Mouse (Mus musculus) bone marrow, adult 2 months (tissue): ENCODE data around the gene Usp4. TPM values are rescaled to one million over a fixed set of nuclear protein-coding genes. Genes with fewer than 3 reads are reported as not detected.

ENCODE experiments used
- H3K27ac ChIP-seq: fragments of 200-500 bp; 2 replicates; pipeline ENCODE4 v1.5.1; 2012; ENCODE audit warnings: low read depth, mild to moderate bottlenecking, control low read depth, inconsistent platforms, low read length; ENCODE audit not compliant: control insufficient read depth, poor library complexity, insufficient read depth
- H3K4me1 ChIP-seq: fragments of 200-500 bp; 2 replicates; pipeline ENCODE4 v1.6.1; 2011; ENCODE audit warnings: low read length; ENCODE audit not compliant: control insufficient read depth, insufficient read depth
- H3K4me3 ChIP-seq: fragments of 200-500 bp; replicated peaks from 2 replicates; pipeline ENCODE3; 2011; ENCODE audit warnings: mild to moderate bottlenecking, low read depth, low read length, control low read depth; ENCODE audit not compliant: control insufficient read depth
- CTCF ChIP-seq: fragments of 200-500 bp; IDR thresholded peaks from 2 replicates; pipeline ENCODE4 v1.5.1; 2011; ENCODE audit warnings: low read length, control low read depth; ENCODE audit not compliant: control insufficient read depth, insufficient read depth
- POLR2A ChIP-seq: fragments of 200-500 bp; IDR thresholded peaks from 2 replicates; pipeline ENCODE4 v1.6.1; 2011; ENCODE audit warnings: low read depth, mild to moderate bottlenecking, control low read depth, low read length, borderline replicate concordance; ENCODE audit not compliant: control insufficient read depth
- WGBS: fragments of 180-500 bp; shearing (Covaris S2); methylation state at CpG from one replicate; pipeline ENCODE4 v1.1.7; 2018; 5-methylcytosine and 5-hydroxymethylcytosine counted together
- polyA plus RNA-seq: library from polyadenylated mRNA; stranded (reverse); fragments of >200 nt; gene quantifications from 2 replicates; pipeline ENCODE4 v1.2.4, GENCODE M21; 2011; ENCODE audit warnings: low replicate concordance; ENCODE audit not compliant: missing spikeins, insufficient read depth, insufficient read length

Gene Usp4
- polyA plus RNA-seq, 1 experiment, result 256 TPM

GRCm38 (mm10) chr9:108403081-108403480 lies 55.4 kb downstream of the Usp4 start:
- Histone ChIP-seq H3K4me1 (no peaks in the 10 kb centered on the region; the same call in 1 of the 2 replicates), H3K27ac (no peak overlapping the region), H3K4me3 (no peak overlapping the region)
- WGBS, result 75% methylated on average over 4 of the region's 4 CpGs
- TF ChIP-seq POLR2A, result no peak
- no peak for TF ChIP-seq CTCF

GRCm38 (mm10) chr9:108404451-108404850 lies 56.8 kb downstream of the Usp4 start:
- WGBS, result 51% methylated on average over 8 of the region's 8 CpGs
- Histone ChIP-seq H3K4me3 (no peak overlapping the region), H3K4me1 (no peaks in the 10 kb centered on the region; the same call in 1 of the 2 replicates), H3K27ac (no peak overlapping the region)
- TF ChIP-seq POLR2A, result no peak
- TF ChIP-seq CTCF, result no peak

GRCm38 (mm10) chr9:108409535-108409934 lies 61.9 kb downstream of the Usp4 start:
- WGBS, result 85% methylated on average over 4 of the region's 4 CpGs
- Histone ChIP-seq H3K4me1 (no peaks in the 10 kb centered on the region), H3K27ac (no peak overlapping the region), H3K4me3 (no peak overlapping the region)
- TF ChIP-seq POLR2A, result no peak
- TF ChIP-seq CTCF, result no peak

DNA sequence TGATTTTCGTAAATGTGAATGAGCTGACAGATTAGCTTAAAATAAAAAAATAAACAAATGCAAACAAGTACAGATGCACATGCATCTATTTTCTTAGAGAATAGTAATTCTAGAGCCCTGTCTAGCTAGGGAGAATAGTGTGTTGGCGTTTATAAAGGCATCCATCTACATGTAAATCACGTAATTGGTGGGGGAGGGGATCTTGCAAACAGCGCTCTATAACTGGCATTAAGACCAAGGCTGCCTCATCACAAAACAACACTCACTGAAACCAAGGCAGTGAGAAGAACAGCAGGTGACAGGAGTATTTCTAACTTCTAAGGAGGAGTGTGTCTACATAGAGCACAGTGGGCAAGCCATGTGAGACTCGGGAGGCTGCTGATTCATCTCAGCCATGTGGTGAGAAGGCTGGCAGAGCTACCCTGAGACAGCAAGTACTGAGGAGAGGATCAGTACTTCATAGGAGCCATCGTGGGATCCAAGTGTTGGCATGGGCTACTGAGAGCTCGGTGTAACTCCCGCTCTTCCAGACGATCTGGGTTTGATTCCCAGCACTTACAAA lies 63.8 kb downstream of the Usp4 start:
- H3K27ac ChIP-seq, result no peak overlapping the region
- WGBS, result 78% methylated on average over 9 of the region's 9 CpGs
- TF ChIP-seq CTCF (no peak), POLR2A (no peak)

DNA sequence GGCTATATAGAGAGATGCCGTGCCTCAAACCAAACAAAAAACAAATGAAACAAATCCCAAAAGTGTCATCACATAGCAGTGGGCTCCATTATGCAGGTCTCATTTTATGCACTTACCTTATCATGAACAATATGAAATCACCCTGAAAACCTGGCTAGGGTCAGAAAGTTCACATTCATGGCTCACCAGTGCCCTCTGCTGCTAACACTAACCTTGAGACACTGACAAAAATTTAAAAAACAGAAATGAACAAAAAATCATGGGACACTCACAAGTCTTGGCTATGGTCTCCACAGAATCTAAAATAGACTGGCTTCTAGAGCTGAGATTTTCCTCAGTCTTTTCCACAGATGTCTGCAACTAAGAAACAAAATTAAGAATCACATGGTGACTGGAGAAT lies 64.6 kb downstream of the Usp4 start:
- H3K4me3 ChIP-seq, result no peak overlapping the region
- TF ChIP-seq CTCF (no peak), POLR2A (no peak)
- WGBS, result 66% methylated on average over 1 of the region's 1 CpGs

More for the DNA sequence above, 63.8 kb downstream of the Usp4 start:
- Histone ChIP-seq H3K4me3 (no peak overlapping the region), H3K4me1 (no peaks in the 10 kb centered on the region)

DNA sequence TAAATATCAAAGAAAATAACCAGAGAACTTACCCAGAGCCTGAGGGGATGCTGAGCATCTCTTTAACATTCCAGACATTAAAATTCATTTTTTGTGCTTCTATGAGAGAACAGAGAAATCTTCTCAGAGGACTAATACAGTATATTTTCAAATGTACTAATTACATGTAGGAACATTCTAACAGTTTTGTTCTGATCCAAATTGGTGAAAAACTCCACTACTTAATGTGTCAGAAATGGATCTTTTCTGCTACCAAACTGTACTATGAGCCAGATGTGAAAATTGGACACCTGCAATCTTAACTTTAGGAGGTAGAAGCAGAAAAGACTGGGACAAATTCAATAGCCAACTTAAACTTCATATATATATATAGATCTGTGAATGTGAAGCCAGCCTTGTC lies 80.7 kb downstream of the Usp4 start, which contains the start of gene Ccdc36:
Gene Ccdc36 (minus strand): TSS at position 101 of the 400 bp plus-strand sequence.
- no peaks in the 10 kb centered on the region for H3K4me1 ChIP-seq
- no peak within 1 kb of the TSS for H3K27ac ChIP-seq
- TF ChIP-seq POLR2A (no peak), CTCF (no peak)
- H3K4me3 ChIP-seq, result no peak within 1 kb of the TSS

More for the DNA sequence above, 64.6 kb downstream of the Usp4 start:
- H3K4me1 ChIP-seq, result no peaks in the 10 kb centered on the region
- H3K27ac ChIP-seq, result no peak overlapping the region

DNA sequence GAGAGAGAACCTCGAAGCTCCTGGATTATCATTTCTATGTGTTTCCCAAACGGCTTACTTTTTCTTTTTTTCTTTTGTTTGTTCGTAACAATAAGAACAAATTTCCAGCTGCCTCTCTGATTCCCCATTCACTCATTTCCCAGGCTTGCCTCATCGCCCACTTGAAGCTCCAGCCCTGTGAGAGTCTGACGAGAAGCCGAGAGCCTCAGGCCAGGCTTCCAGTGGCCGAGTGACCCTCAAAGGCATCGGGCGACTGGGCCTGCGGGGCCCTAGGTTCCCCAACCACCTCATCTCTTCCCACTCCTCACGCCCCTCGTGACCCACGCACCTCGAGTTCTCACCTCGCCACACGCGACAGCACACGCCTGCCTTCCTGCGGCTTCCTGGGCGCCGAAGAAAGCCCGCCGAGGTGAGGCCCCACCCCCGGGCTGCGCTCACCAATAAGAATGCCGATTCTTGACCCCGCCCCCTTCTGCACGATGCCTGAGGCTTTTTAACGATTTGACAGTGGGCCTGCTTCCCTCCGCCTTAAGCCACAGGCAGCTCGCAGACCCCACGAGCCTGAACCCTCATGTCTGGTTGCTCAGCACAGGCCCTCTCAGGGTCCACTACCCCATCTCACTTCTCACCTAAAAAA lies 83.9 kb downstream of the Usp4 start:
- 54% methylated on average over 32 of the region's 32 CpGs for WGBS
- Histone ChIP-seq H3K4me1 (no peaks in the 10 kb centered on the region), H3K4me3 (no peak overlapping the region), H3K27ac (no peak overlapping the region)
- TF ChIP-seq CTCF (no peak), POLR2A (no peak)

DNA sequence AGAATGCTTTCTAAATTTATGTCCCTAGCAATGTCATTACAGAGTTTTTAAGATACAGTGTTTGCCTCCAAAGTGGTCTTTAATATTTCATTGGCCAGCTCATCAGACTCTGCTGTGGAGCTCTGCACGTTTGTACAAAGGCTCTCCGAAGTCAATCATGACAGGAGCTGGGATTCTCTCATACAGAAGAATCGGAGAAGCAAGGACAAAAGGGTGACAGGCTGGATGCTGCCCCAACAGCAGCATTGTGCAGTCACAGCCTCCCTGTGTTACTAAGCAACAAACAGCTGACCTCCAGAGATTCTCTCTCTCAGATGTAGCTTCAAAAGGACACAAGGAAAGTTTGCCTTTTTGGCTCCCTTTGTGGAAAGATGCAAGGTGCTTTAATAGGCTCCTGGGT lies 88.5 kb downstream of the Usp4 start, which contains the start of gene BC048562:
Gene BC048562 (plus strand): TSS at position 301 of the 400 bp plus-strand sequence.
- Histone ChIP-seq H3K4me1 (no peaks in the 10 kb centered on the region), H3K4me3 (no peak within 1 kb of the TSS), H3K27ac (no peak within 1 kb of the TSS)
- TF ChIP-seq CTCF, result no peak
- no peak for TF ChIP-seq POLR2A
- WGBS, result 76% methylated on average over 3 of the region's 3 CpGs
